Mouse (Mus musculus): ENCODE data around the gene Kcnma1.

GRCm38 (mm10) chr14:23931671-23932071 lies 82.6 kb downstream of the Kcnma1 start:
- no peak for TF ChIP-seq CTCF (IDR thresholded peaks at IDR 0.05; ENCODE audit: extremely low read depth, insufficient read depth, insufficient read length, insufficient replicate concordance)
- no peak for TF ChIP-seq POLR2A (IDR thresholded peaks at IDR 0.05; ENCODE audit: low read depth, low read length)
